Mouse (Mus musculus) CH12.LX (cell line): Measurements from ENCODE around the gene Nefh. TPM values are rescaled to one million over a fixed set of nuclear protein-coding genes. Genes with fewer than 3 reads are reported as not detected.

Experiments used
- DNase-seq: peaks from one replicate; pipeline ENCODE4 v3.0.0-alpha.2; 2013; ENCODE audit errors: extremely low read depth
- H3K27ac ChIP-seq: 2 replicates; pipeline ENCODE4 v1.5.1; 2012; ENCODE audit warnings: low read depth, mild to moderate bottlenecking, control low read depth, moderate library complexity; ENCODE audit not compliant: insufficient read depth
- H3K27me3 ChIP-seq: replicated peaks from 2 replicates; pipeline ENCODE3; 2012; ENCODE audit warnings: inconsistent platforms
- H3K36me3 ChIP-seq, 2 experiments: replicated peaks in 1 of 2; 2 replicates each; pipeline versions ENCODE3 to v1.6.1; 2012; ENCODE audit warnings: inconsistent platforms in 1 of 2, low read length in 1 of 2, mild to moderate bottlenecking in 1 of 2, mixed read lengths in 1 of 2, moderate library complexity in 1 of 2; ENCODE audit not compliant: control insufficient read depth in 1 of 2, insufficient read depth in 1 of 2
- H3K4me1 ChIP-seq, 2 experiments: 2 replicates each; pipeline ENCODE4 v1.6.1; 2012; ENCODE audit warnings: inconsistent platforms in 1 of 2, moderate library complexity in 1 of 2; ENCODE audit not compliant: insufficient read depth in 2 of 2, control insufficient read depth in 1 of 2
- H3K4me2 ChIP-seq: 2 replicates; pipeline ENCODE4 v1.6.1; 2012; ENCODE audit warnings: low read depth, mild to moderate bottlenecking, control low read depth; ENCODE audit not compliant: poor library complexity, insufficient read depth, severe bottlenecking
- H3K4me3 ChIP-seq, 3 experiments: fragments of 150-350 bp in 1 of 3; sonication (generic) in 1 of 3; replicated peaks in 1 of 3; 2 replicates each; pipeline versions ENCODE3 to v1.5.1; 2011 to 2012; ENCODE audit warnings: low read depth in 2 of 3, low read length in 2 of 3, mild to moderate bottlenecking in 2 of 3, moderate library complexity in 2 of 3, control low read depth in 1 of 3, improper control_type of control experiment in 1 of 3, inconsistent platforms in 1 of 3, mixed read lengths in 1 of 3; ENCODE audit not compliant: poor library complexity in 1 of 3
- H3K79me2 ChIP-seq: replicated peaks from 2 replicates; pipeline ENCODE4 v1.6.1; 2012; ENCODE audit warnings: mild to moderate bottlenecking, moderate library complexity; ENCODE audit not compliant: control insufficient read depth, poor library complexity, insufficient read depth, severe bottlenecking; ENCODE audit errors: extremely low read depth
- H3K9ac ChIP-seq: 2 replicates; pipeline ENCODE4 v1.6.1; 2012; ENCODE audit warnings: low read depth, mild to moderate bottlenecking, control low read depth, moderate library complexity; ENCODE audit not compliant: insufficient read depth
- H3K9me3 ChIP-seq: replicated peaks from 2 replicates; pipeline ENCODE3; 2012; ENCODE audit warnings: low read length, inconsistent platforms, mixed read lengths
- CHD1 ChIP-seq: IDR thresholded peaks from 2 replicates; pipeline ENCODE4 v1.6.1; 2012; ENCODE audit warnings: low read depth, low read length, improper control_type of control experiment, inconsistent platforms
- ELF1 ChIP-seq: IDR thresholded peaks from 2 replicates; pipeline ENCODE4 v1.6.1; 2014; ENCODE audit warnings: low read depth, mild to moderate bottlenecking, inconsistent platforms, low read length, improper control_type of control experiment
- GABPA ChIP-seq: IDR thresholded peaks from 2 replicates; pipeline ENCODE4 v1.6.1; 2012; ENCODE audit warnings: low read depth, low read length, improper control_type of control experiment, inconsistent platforms; ENCODE audit not compliant: insufficient replicate concordance
- IRF4 ChIP-seq: IDR thresholded peaks from 2 replicates; pipeline ENCODE4 v1.6.1; 2014; ENCODE audit warnings: low read depth, mild to moderate bottlenecking, inconsistent platforms, low read length, improper control_type of control experiment
- JUN ChIP-seq: IDR thresholded peaks from 2 replicates; pipeline ENCODE4 v1.6.1; 2011; ENCODE audit warnings: low read depth, mild to moderate bottlenecking, low read length, improper control_type of control experiment, moderate library complexity; ENCODE audit not compliant: insufficient read depth
- MAFK ChIP-seq: IDR thresholded peaks from 2 replicates; pipeline ENCODE4 v1.6.1; 2011; ENCODE audit warnings: low read length, improper control_type of control experiment; ENCODE audit not compliant: insufficient replicate concordance
- MAX ChIP-seq: IDR thresholded peaks from 2 replicates; pipeline ENCODE4 v1.6.1; 2011; ENCODE audit warnings: low read length, improper control_type of control experiment
- MXI1 ChIP-seq: IDR thresholded peaks from 2 replicates; pipeline ENCODE4 v1.6.1; 2011; ENCODE audit warnings: mild to moderate bottlenecking, low read depth, low read length, improper control_type of control experiment
- NELFE ChIP-seq: IDR thresholded peaks from 2 replicates; pipeline ENCODE4 v1.6.1; 2011; ENCODE audit warnings: low read depth, low read length, improper control_type of control experiment
- POLR2A ChIP-seq: IDR thresholded peaks from 2 replicates; pipeline ENCODE4 v1.6.1; 2011; ENCODE audit warnings: low read depth, mild to moderate bottlenecking, improper control_type of control experiment, low read length
- SMC3 ChIP-seq: IDR thresholded peaks from 2 replicates; pipeline ENCODE4 v1.6.1; 2011; ENCODE audit warnings: low read depth, low read length, improper control_type of control experiment
- TBP ChIP-seq: conservative IDR thresholded peaks from 2 replicates; pipeline ENCODE4 v1.6.1; 2011; ENCODE audit warnings: low read depth, low read length, improper control_type of control experiment
- TCF12 ChIP-seq: IDR thresholded peaks from 2 replicates; pipeline ENCODE4 v1.6.1; 2014; ENCODE audit warnings: low read depth, mild to moderate bottlenecking, inconsistent platforms, low read length, improper control_type of control experiment
- USF1 ChIP-seq: IDR thresholded peaks from 2 replicates; pipeline ENCODE4 v1.6.1; 2014; ENCODE audit warnings: low read depth, mild to moderate bottlenecking, inconsistent platforms, low read length, improper control_type of control experiment
- USF2 ChIP-seq: conservative IDR thresholded peaks from 2 replicates; pipeline ENCODE4 v1.6.1; 2011; ENCODE audit warnings: low read depth, low read length, improper control_type of control experiment
- ZC3H11A ChIP-seq: IDR thresholded peaks from 2 replicates; pipeline ENCODE4 v1.6.1; 2012; ENCODE audit warnings: low read depth, mild to moderate bottlenecking, inconsistent platforms, low read length, improper control_type of control experiment
- ZKSCAN1 ChIP-seq: IDR thresholded peaks from 2 replicates; pipeline ENCODE4 v1.6.1; 2012; ENCODE audit warnings: low read depth, inconsistent platforms, low read length, improper control_type of control experiment, borderline replicate concordance
- ZMIZ1 ChIP-seq: IDR thresholded peaks from 2 replicates; pipeline ENCODE4 v1.6.1; 2012; ENCODE audit warnings: low read depth, mild to moderate bottlenecking, inconsistent platforms, low read length, improper control_type of control experiment
- ZNF384 ChIP-seq: IDR thresholded peaks from 2 replicates; pipeline ENCODE4 v1.6.1; 2012; ENCODE audit warnings: low read depth, low read length, improper control_type of control experiment, inconsistent platforms
- dilution Hi-C: fragments of 300-500 bp; cut with MboI; formaldehyde crosslinking; loops from 2 replicates; pipeline ENCODE4 v1.14.3; 2020; ENCODE audit warnings: low sequenced_read_pairs; ENCODE audit not compliant: extremely low pct_unique_long_range_greater_than_20kb, extremely low pct_ligation_motif_present
- in situ Hi-C: fragments of 300-500 bp; cut with MboI; formaldehyde crosslinking; loops from 3 replicates; pipeline ENCODE4 v1.14.3; 2019; ENCODE audit warnings: low sequenced_read_pairs, low pct_ligation_motif_present, low pct_unique_long_range_greater_than_20kb, mixed read lengths
- polyA plus RNA-seq: library from polyadenylated mRNA; unstranded; fragments of >175 nt; gene quantifications from 2 replicates; pipeline ENCODE4 v1.2.1, GENCODE M21; 2012; ENCODE audit warnings: low read depth; ENCODE audit not compliant: insufficient read length
- total RNA-seq, 2 experiments: library from RNA; depleted of rRNA; stranded (reverse); fragments of 300-350 nt in 1 of 2; fragments of >200 nt in 1 of 2; gene quantifications; 2 replicates each; pipeline ENCODE4 v1.2.3; 2012 to 2014

The Nefh gene
- total RNA-seq (2012; rRNA removed) = not detected in 2 replicates
- not detected in 2 replicates for total RNA-seq (2014; rRNA removed)
- polyA plus RNA-seq = 0.06 and 0.08 TPM in 2 replicates

- H3K4me3 ChIP-seq = no peak within 1 kb of the TSS
- H3K79me2 ChIP-seq = no peaks in the 10 kb centered on the region
- H3K27ac ChIP-seq = no peak within 1 kb of the TSS
- in situ Hi-C loops = no loop called here
- no peak within 1 kb of the TSS for H3K4me2 ChIP-seq
- dilution Hi-C loops = no loop called here
- peaks cover 12% of the 10 kb centered on the region for H3K9me3 ChIP-seq
- peaks cover 0 to 2% of the 10 kb centered on the region in 2 experiments; a peak in 2 of 4 replicates for H3K4me1 ChIP-seq
- DNase-seq = no peak
- TF ChIP-seq MAFK (no peak), ZNF384 (no peak), NELFE (no peak), ZC3H11A (no peak), GABPA (no peak), USF1 (no peak), TCF12 (no peak), USF2 (no peak), POLR2A (no peak), IRF4 (no peak), ZMIZ1 (no peak), CHD1 (no peak), MAX (no peak), TBP (no peak), ELF1 (no peak), MXI1 (no peak)
- TF ChIP-seq, all 38 proteins: peak for 0
- Histone ChIP-seq H3K36me3 (peaks cover 0 to 12% of the 10 kb centered on the region in 2 experiments), H3K27me3 (peaks cover 20% of the 10 kb centered on the region), H3K9ac (no peak within 1 kb of the TSS)
Measured at GRCm38 (mm10) chr11:4947813-4948174, at the start of gene Nefh. Gene Nefh, minus strand, starts transcription at chr11:4948064.

DNA sequence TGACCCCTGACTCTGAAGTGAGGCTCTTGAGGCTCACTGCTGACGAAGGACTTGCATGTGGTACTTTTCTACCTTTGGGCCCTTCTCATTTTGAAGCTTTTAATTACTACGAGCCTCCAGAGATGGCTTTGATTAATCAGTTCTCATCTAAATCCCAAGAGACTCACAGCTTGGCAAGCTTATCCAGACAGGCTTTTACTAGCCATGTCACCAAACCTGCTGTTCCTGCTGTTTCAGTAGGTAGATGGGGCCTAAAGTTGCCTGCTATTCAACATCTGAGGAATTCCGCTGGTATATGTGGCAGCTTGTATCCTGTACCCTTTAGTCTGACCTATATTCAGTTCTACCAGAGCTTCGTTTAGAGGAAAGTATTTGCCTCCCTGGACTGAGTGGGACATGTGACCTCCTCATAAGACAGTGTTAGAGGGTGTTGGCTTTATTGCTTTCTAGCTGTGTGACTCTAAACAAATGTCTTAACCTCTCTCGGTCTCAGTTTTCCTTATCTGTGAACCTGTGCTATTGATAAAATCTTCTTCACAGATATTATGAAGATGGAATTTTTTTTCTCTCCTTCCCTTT, 48.8 kb upstream of the Nefh start:
- H3K9ac ChIP-seq = no peak overlapping the region
- in situ Hi-C loops = no loop called here
- H3K27ac ChIP-seq = no peak overlapping the region
- dilution Hi-C loops = no loop called here
- no peak overlapping the region for H3K4me2 ChIP-seq
- no peaks in the 10 kb centered on the region for H3K27me3 ChIP-seq
- H3K36me3 ChIP-seq = peaks cover 4 to 60% of the 10 kb centered on the region in 2 experiments
- no peak for TF ChIP-seq JUN
- TF ChIP-seq MAX = no peak
- no peak for TF ChIP-seq TBP
- TF ChIP-seq NELFE = no peak
- TF ChIP-seq IRF4 = no peak
- no peak for TF ChIP-seq CHD1
- no peak for TF ChIP-seq GABPA
- TF ChIP-seq ZKSCAN1 = no peak
- no peak for TF ChIP-seq SMC3
- H3K79me2 ChIP-seq = no peaks in the 10 kb centered on the region; the same call in 1 of the 2 replicates
- DNase-seq = no peak
- no peak overlapping the region for H3K4me3 ChIP-seq
- H3K4me1 ChIP-seq = peaks cover 0 to 9% of the 10 kb centered on the region in 2 experiments; a peak in 2 of 4 replicates
- no peaks in the 10 kb centered on the region for H3K9me3 ChIP-seq
